Mouse (Mus musculus) monocyte, adult 59 days (primary cell): ENCODE measurements around the gene Rcc1l. TPM values are rescaled to one million over a fixed set of nuclear protein-coding genes. Genes with fewer than 3 reads are reported as not detected.

Source experiments
- total RNA-seq, 2 experiments: library from RNA; stranded (reverse); gene quantifications; one replicate each; pipeline ENCODE4 v1.2.4; 2023

Rcc1l gene
- total RNA-seq = 1 to 10 TPM; 8.8 to 9.3 TPM

GRCm38 (mm10) chr5:134176169-134176881 is at the start of gene Rcc1l:
TSS of gene Rcc1l (minus strand) at chr5:134176774.

GRCm38 (mm10) chr5:134183880-134184808 is 7.6 kb upstream of the Rcc1l start, which contains the start of gene Gtf2ird2:
TSS of gene Gtf2ird2 (plus strand) at chr5:134184019.

GRCm38 (mm10) chr5:134099496-134100211 is 76.9 kb downstream of the Rcc1l start, which contains the start of gene Castor2:
TSS of gene Castor2 (plus strand) at chr5:134099711.

Other genes with a start within 250 kb of the Rcc1l start
- gene Castor2, start 77.1 kb downstream of the Rcc1l start, total RNA-seq = 1 to 10 TPM; 8.9 TPM
- 1 to 10 TPM; 7.8 to 9.0 TPM for gene Gtf2ird2, start 7.2 kb upstream of the Rcc1l start, total RNA-seq
- gene Ncf1, start 52.9 kb upstream of the Rcc1l start, total RNA-seq = 100 to 1,000 TPM; 313 to 325 TPM
- gene Gtf2i, start 138.0 kb upstream of the Rcc1l start, total RNA-seq = 10 to 100 TPM; 44.5 to 52.9 TPM